Mouse (Mus musculus) layer of hippocampus, postnatal 14 days (tissue): ENCODE measurements around the gene Rptor. TPM values are rescaled to one million over a fixed set of nuclear protein-coding genes. Genes with fewer than 3 reads are reported as not detected.

Experiments used
- DNase-seq, 2 experiments: peaks; one replicate each; pipeline ENCODE4 v3.0.0; 2021 to 2022; ENCODE audit warnings: low spot score in 2 of 2, mixed read lengths in 1 of 2
- total RNA-seq, 2 experiments: library from RNA; stranded (reverse); gene quantifications; 2 replicates each; pipeline ENCODE4 v1.2.3; 2021

Rptor gene
- total RNA-seq, 2 experiments from 2014 or later = 53.4 to 54.1 TPM

DNA sequence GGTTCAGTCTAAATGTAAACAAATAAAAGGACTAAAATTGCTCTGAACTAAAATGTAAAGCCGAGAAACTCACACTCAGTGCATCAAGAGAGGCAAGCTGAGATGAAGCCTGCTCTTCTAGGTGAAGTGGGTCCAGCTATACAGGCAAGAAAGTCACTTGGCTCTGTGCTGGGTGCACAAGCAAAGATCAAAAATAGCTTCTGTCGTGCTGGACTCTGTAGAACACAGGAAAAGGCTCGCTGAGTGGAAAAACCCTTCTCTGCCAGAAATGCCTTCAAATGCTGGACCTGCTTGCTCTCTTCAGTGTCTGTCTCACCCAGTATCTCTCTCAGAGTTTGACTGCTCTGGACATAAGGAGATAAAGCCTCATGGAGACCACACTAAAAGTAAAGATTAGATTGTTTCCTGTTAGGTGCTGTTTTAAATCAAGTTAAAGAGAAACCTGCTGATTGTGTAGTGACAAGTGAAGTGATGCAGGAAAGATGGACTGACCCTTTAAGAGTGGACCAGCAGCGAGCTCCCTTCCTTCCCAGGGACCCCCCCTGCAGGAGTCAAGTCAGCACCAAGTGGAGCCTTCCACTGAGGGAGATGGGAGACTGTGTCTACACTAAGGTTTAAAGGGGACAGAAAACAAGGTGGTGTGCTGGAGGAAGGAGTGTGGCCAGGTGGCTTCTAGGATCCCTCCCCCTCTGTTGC is 130.4 kb downstream of the Rptor start:
- no peak for DNase-seq

DNA sequence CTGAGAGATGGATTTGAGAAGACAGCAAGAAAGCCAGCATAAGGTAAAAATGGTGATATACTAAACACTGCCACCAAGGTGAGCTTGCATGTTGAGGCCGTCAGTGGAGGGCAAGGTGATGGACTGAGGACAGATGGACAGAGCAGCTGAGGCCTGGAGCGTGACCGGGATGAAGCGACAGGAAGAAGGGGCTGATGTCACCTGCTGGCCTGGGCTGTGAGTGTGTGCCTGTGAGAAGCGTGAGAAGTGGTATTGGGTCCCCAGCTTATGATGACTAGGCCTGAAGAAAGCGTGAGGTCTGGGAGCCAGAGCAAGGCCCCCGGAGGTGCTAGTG is 130.9 kb downstream of the Rptor start:
- DNase-seq = no peak

DNA sequence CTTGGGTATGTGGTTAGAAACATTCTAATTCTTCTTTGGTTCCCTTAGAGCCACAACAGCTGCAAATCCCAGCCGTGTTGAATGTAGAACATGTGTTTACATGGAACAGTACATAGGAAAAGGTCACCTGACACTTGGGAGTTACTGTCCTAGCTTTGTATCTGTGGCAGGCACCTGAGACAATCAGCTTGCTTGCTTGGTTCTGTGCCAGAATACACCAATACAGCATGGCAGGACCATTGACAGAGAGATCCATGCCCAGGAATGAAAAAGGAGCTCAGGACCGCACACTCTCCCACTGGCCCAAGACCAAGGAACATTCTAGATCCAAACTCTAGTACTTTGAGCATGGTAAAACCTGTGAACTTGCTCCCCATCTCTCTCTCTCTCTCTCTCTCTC is 132.4 kb downstream of the Rptor start:
- no peak for DNase-seq

DNA sequence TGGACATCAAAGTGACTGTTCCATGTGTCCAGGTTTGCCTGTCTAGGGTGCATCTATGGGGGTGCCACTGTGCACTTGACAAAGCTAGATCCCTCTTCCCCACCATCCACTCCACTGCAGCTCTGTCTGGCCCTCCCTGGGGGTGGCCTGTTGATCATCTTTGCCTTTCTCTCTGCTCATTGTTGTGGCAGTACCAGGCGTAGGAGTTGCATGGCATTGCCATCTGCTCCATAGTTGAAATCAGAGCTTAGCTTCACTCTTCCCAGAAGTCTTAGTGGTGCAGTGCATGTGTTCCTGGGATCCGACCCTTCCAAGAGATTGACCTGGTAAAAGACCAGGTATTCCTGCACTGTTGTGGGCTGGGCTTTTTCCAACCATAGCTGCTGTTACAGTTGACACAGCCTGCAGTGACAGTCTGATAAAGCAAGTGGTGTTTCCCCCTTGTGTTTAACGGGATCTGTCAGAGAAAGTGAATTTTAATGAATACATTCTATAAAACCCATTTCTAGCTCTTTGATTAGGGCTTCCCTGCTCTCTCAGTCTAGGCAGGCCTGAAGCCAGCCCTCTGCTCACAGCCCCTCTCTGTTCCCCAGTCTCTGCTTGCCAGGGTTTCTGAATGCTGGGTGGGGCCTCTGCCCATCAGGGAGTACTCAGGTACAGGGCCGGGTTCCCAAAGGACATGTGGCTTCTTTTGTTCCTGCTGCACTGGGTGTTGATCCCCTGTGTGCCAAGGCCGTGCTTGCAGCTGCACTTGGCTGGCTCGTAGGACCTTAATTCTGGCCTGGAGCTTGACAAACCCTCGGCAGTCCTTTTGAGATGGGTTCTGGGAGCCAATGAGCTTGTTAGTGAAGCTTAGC is 136.5 kb downstream of the Rptor start:
- DNase-seq = peak; percentile 46 to 60

DNA sequence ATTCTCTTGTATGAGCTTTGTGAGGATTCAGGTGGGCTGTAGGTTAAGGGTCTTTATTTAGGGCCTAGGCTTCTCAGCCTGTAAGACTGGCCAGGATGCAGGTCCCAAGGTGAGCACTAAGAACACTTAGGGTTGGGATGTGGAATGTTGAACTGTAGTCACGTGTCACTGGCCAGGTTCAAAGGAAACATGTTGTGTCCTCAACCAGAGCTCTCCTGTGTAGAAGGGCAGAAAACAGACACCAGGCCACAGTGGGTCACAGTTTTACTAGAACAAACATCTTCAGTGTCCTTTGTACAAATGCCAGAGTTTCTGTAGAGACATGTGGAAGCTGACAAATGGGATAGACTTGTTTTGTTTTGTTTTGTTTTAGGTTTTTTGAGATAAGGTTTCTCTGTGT is 138.7 kb downstream of the Rptor start:
- DNase-seq = no peak

DNA sequence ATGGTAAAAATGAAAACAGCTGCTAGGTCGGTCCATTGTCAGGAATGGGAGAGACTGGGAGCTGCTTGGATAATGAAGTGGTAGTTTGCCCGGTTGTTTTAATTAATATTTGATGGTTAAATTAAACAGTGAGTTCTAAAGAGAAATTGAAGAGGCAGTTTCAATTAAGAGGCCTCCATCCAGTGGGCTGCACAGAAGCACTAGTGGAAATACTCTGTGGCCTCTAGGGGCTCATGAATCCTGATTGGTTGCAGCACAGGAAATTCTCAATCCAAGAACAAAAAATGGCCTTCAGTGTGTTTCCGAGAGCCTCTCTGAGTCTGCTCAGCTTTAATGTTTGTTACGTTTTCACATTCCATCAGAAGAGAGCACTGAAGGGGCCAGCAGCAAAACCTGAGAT is 141.7 kb downstream of the Rptor start:
- no peak for DNase-seq

DNA sequence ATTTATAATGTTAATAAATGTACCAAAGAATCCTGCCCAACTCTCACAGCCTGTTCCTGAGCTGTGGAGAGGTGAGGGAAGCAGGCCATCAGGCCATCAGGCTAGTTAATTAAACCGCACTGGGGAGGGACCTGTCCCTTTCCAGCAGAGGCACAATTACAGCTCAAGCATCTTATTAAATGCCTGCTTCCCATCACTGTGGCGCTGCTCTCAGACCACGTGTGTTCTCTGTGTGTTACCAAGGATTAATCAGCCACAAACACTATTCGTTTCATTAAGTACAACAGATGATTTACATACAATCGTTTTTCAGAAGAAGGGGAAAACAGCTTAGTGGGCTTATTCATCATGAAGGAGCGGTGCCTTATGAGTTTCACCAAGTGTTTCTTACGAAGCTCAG is 142.6 kb downstream of the Rptor start:
- DNase-seq = no peak

DNA sequence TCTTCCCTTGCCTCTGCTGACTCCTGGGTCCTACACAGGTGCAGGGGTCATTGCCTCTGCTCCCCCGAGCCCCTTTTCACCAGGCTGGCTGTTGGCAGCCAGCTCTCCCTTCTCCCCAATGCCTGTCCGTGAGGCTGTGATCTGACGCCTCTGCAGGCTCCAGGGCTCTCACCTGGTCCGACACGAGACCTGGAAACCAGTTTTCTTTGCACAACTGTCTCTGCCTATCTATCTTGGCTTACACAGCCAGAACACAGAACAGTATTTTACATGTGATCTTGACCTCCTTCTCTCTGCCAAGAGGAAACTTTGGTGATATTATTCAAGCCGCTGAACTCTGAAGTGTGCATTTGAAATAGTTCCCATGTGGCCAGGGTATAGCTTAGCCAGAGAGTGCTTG is 151.8 kb downstream of the Rptor start:
- no peak for DNase-seq

DNA sequence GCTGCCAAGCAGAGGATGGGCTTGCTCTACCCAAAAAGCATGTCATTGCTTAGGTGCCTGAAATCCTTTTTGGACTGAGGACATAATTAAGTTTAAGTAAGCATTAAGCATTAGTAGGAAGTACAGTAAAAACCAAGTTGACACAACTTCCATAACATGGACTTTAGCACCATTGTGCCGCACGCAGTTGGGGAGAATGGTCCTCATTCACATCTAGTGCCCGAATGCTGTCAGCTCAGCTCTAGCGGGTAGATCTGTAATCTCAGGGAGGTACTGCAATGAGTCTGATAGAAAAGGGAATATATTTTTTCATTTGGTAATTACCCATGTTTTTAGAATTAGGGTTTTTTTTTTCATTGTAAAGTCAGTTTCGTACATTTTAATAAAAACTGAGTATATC is 155.5 kb downstream of the Rptor start:
- no peak for DNase-seq

DNA sequence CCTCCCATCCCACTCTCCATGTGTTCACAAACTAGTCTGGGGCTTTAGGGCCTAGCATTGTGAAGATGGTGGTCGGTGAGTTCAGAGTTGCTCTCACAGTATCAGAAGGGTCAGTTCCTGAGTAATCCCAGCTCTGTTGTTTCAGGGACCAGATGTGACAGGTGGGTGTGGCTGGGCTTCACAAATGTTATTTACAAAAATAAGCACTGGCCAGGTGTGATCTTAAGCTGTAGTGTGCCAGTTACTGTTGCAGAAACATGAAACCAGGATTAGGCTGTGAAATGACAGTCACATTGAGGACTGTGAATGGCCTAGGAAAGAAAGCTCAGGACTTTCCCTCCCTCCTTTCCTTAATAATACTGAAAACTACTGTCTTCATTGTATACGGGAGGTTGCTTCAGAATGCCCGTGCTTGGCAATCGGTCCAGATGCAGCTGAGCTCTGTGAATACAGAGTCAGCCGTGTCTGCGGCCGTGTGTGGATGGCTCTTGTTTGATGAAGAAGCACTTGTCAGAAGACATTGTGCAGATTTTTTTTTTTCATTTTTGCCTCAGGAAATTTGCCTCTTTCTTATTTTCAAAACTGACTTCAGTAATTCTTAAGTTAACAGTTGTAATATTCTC is 156.1 kb downstream of the Rptor start:
- DNase-seq = peak in 1 of 2 experiments; percentile 20

DNA sequence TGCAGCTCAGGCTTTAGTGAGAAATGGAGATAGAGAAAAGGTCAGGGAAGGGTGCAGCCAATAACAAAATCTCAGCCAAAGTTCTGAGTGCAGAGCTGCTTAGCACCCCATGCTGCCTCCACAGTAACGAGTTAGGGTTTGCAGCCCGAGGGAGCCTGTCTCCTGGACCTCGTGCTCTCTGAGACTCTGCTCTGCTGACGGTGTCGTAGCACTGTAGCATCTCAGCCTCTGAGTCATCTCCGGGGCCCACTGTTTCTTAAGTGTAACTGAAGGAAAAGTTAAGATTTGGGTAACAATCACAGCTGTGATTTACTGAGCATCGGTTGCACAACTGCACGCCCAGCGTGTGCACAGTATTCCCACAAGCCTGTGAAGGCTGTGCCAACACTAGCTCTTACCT is 160.2 kb downstream of the Rptor start:
- DNase-seq = no peak

DNA sequence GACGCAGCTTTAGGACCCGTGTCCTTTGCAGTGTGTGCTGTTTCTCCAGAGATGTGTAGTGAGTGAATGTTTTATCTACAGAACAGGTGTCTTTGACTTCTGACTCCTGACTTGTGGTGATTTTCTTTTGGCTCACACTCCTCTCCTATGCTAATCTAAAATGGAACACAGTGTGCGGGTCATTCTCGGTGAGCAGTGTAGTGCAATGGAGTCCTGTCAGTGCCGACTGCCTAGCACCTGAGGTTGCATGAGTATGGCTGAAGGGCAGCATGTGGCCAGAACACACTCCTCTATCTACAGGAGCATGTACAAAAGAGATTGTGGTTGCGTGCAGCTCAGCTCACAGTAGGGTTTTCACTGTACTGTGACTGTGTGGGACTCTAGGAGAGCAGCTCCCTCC is 163.3 kb downstream of the Rptor start:
- no peak for DNase-seq

DNA sequence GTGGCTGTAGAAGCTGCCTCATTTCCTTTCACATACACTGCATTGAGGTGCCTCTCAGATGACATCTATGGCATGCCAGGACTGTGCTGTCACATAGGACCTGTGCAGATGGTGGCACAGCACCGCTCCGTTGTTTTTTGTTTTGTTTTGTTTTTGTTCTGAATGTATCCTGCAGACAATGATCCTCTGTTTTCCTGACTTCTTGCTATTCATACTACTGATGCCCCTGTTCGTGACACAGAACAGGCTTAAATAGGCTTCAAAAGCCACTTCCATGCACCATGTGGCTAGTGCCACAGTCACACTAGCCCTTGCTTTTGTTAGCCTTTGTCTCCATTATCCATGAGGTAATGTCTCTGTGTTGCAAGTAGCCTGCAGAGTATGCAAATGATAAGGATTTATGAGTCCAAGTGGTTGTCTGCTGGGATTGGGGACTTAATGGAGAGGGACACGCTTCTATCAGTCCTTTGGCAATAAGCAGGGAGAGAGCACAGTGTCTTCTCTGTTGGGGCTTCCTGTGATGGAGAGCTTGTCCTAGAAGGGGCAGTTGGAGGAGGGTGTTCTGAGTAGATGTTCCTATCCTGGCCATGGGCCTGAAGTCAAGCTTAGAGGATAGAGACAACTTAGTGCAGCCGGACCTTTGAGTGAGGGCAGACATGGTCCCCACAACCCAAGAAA is 164.2 kb downstream of the Rptor start:
- DNase-seq = no peak

DNA sequence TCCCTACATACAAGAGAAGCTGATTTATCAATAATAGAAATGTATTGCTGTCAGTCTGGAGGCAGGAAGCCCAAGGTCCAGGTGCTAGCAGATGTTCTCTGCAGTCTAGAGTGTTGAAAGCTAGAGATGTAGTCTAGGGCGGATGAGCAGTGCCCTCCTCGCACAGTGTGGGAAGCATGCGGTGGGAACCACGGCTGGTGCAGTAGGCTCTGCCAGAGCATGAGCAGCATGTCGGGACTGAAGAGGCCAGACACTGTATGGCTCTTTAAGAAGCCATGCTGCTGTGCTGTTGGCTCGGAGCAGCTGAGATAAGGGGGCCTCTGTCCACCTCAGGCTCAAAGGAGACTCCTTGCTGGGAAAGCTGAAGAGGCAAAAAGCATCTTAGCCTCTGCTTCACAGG is 164.8 kb downstream of the Rptor start:
- DNase-seq = no peak

DNA sequence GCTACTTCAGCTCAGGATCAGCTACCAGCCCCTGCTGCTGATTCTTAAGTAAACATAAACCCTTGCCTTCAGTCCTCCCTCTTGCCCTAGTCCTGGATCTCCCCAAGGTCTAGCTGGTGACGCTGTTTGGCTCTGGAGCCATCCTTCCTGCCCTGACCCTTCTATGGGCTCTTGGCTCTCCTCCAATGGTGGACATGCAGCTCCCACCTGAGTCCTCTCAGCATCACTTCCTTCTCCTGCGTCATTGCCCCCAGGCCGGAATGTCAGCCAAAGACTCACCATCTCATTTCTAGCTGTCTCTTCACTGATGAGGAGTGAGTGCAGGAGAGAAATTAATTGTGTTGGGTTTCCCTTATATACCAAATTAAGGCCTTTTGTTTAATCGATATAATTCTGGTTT is 165.8 kb downstream of the Rptor start:
- DNase-seq = no peak

DNA sequence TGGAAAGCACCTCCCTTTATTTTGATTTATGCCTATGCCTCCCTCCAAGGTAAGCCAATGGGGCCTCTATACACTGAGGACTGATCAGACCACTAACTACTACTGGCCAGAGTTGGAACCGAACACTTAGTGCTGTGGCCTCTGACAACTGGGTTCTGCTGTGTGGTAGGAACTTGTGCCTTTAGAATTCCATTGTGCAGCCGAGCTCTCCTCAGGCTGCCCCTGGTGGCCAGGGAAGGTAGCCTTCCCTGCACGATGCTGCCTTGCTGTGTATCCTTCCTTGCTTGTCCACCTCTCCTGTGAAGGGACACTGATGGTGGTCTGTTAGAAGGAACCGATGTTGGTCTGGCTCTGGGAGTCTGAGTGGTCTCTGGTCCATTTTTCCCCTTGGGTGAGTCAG is 167.0 kb downstream of the Rptor start:
- no peak for DNase-seq

DNA sequence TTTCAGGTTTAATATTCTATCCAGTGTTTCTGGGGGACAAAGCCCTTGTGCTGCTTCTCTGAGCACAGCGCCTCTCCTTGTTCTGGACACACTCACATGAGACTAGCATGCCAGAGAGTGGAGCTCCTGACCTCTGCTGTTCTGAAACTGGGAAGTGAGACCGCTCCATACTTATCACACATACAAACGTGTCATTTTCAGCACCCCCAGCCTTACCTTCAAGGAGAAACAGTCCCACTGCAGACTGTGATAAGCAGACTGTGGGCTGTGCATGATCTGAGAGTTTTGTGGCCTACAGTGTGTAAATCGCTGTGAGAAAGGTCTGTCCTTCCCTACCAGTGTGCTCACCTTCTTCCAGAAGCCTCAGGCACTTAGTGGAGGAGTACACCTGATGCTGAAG is 168.3 kb downstream of the Rptor start:
- no peak for DNase-seq

DNA sequence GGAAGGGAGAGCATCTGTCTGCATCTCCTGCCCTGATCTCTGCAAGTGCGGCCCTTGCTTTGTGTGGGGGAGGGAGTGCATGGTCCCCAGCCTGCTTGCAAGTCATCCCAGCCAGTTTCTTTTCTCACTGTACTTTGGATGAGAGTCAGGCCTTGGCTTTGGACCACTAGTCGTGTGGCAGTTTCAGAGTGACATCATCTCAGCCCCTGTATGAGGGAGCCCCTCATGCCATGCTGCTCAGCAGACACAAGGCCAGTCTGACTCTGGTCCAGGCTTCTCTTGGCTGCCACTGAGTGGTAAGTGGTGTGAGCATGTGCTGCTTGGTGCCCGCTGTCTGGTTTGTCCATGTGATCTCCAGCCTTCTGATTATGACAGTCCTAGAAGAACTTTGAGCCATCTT is 170.2 kb downstream of the Rptor start:
- peak in 1 of 2 experiments; percentile 68 for DNase-seq

DNA sequence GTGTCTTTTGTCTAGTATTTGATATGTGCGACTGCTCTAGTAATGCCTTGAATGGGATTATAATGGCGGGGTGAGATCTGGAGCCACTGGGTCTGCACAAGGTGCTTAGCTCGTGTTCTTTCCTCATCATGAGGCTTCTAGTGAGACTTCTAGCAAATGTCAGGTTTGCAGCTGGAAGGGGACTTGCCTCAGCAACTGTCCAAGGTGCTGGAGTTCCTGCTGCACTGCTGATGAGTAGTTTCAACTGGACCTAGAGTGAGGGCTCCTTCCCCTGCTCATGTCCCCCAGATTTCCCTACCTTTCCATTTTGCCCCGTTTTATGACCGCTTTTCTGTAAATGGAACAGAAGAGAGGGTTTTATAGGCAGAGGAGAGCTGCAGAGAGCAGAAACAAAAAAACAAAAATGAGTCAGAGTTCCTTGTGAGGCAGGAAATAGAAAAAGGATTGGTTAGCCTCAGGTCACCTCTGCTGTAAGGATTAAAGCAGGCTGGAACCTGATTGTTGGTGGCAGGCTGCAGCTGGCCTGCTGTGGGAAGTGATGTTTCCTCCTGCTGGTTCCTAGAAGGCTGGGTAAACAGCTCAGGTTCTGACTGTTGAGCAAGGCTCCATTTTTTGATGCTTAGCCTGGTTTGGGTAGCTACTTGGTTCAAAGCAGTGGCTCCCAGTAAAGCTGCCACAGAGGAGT is 172.5 kb downstream of the Rptor start:
- no peak for DNase-seq

DNA sequence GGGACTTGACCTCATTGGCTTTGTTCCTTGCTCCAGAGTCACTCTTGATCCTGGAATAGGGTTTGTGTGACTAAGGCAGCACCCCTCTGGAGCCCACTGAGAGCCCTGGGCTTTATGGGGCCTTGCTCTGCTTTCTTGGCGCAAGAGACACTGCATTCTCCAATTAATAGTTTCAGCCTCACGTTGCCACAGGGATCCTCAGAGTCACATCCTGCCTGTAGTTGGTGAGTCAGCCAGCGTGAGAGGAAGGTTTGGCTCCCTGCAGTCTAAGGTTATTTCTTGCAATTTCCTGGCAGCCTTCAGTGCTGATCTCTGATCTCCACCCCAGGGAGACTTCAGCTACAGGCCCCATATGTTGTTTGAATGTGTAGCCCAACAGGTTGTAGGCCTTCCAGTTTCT is 174.5 kb downstream of the Rptor start:
- DNase-seq = no peak

DNA sequence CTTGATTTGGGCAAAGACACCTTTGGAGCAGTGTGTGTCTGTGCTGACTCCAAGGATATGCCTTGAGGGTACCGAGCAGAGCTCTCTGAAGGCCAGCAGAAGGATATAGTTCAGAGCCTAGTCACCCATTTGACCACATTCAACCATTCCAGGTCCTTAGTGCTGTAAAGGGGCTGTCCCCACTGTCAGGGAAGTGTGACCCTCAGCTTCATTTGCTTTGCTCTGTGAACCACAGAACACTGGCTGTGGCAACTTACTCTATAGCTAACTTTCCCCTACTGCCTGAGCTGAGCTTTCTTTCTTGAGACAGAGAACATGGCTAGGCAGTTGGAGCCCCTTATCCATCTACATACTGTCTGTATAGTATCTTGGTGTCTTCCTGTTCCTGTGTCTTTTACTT is 175.2 kb downstream of the Rptor start:
- no peak for DNase-seq
